Mouse (Mus musculus) stomach, embryonic 14.5 days (tissue): Measurements from ENCODE around the gene Gcsh. TPM values are rescaled to one million over a fixed set of nuclear protein-coding genes. Genes with fewer than 3 reads are reported as not detected.

ENCODE experiments used
- ATAC-seq: fragments of 200-750 bp; cut with Nextera tagmentation; 2 replicates; pipeline ENCODE4 v1.8.0; 2017; ENCODE audit warnings: low read depth, moderate TSS enrichment; ENCODE audit not compliant: insufficient number of reproducible peaks, insufficient read depth, low FRiP score
- H3K27ac ChIP-seq: fragments of 300-500 bp; sonication (generic); 2 replicates; pipeline ENCODE4 v1.5.1; 2014; ENCODE audit warnings: mild to moderate bottlenecking, low read length, moderate library complexity, mixed read lengths
- H3K27me3 ChIP-seq: fragments of 300-500 bp; sonication (generic); 2 replicates; pipeline ENCODE4 v1.6.1; 2014; ENCODE audit warnings: low read length, control low read depth, mixed read lengths; ENCODE audit not compliant: control insufficient read depth, insufficient read depth
- H3K36me3 ChIP-seq: fragments of 300-500 bp; sonication (generic); 2 replicates; pipeline ENCODE4 v1.6.1; 2014; ENCODE audit warnings: mild to moderate bottlenecking, control low read depth, low read length, moderate library complexity, mixed read lengths; ENCODE audit not compliant: control insufficient read depth, insufficient read depth
- H3K4me1 ChIP-seq: fragments of 300-500 bp; sonication (generic); 2 replicates; pipeline ENCODE4 v1.6.1; 2014; ENCODE audit warnings: low read length, control low read depth, mixed read lengths; ENCODE audit not compliant: control insufficient read depth, insufficient read depth
- H3K4me2 ChIP-seq: fragments of 300-500 bp; sonication (generic); replicated peaks from 2 replicates; pipeline ENCODE4 v1.6.1; 2014; ENCODE audit warnings: low read depth, low read length, control low read depth
- H3K4me3 ChIP-seq: fragments of 300-500 bp; sonication (generic); 2 replicates; pipeline ENCODE4 v1.5.1; 2014; ENCODE audit warnings: low read depth, low read length, control low read depth
- H3K9ac ChIP-seq: fragments of 300-500 bp; sonication (generic); replicated peaks from 2 replicates; pipeline ENCODE4 v1.6.1; 2014; ENCODE audit warnings: low read depth, mild to moderate bottlenecking, control low read depth, low read length, moderate library complexity, mixed read lengths
- H3K9me3 ChIP-seq: fragments of 300-500 bp; sonication (generic); 2 replicates; pipeline ENCODE4 v1.6.1; 2016; ENCODE audit warnings: low read depth, low read length, control low read depth; ENCODE audit not compliant: control insufficient read depth
- WGBS: fragments of 180-500 bp; shearing (Covaris S2); extraction: QIAGEN DNeasy Blood & Tissue Kit; methylation state at CpG from one replicate; pipeline ENCODE4 v1.1.7; 2014; 5-methylcytosine and 5-hydroxymethylcytosine counted together
- polyA plus RNA-seq: library from polyadenylated mRNA; unstranded; fragments of >200 nt; fragmentation: Nextera tagmentation; extraction: Ambion mirVana; gene quantifications from 2 replicates; pipeline ENCODE4 v1.2.1, GENCODE M21; 2014

Gene Gcsh
- polyA plus RNA-seq, 1 experiment from 2014 or later: 143 TPM

- H3K4me3 ChIP-seq: no peak overlapping the region
Measured at GRCm38 (mm10) chr8:116945169-116945910, 48.0 kb downstream of the Gcsh start.

GRCm38 (mm10) chr8:116944385-116944696 lies 49.0 kb downstream of the Gcsh start:
- Histone ChIP-seq H3K4me3 (peak overlapping the region; percentile 99), H3K36me3 (no peaks in the 10 kb centered on the region), H3K4me1 (peaks cover 14% of the 10 kb centered on the region; the same call in 1 of the 2 replicates), H3K9ac (0 out of 2 replicates have a peak overlapping the region, but pooled peaks have one; percentile 84), H3K9me3 (no peaks in the 10 kb centered on the region), H3K27ac (no peak overlapping the region), H3K27me3 (no peaks in the 10 kb centered on the region), H3K4me2 (peak overlapping the region; percentile 94)
- ATAC-seq: no peak
- WGBS: 13% methylated on average over 4 of the region's 4 CpGs

More at GRCm38 (mm10) chr8:116945169-116945910, 48.0 kb downstream of the Gcsh start:
- H3K4me1 ChIP-seq: peaks cover 14% of the 10 kb centered on the region; the same call in 1 of the 2 replicates
- no peaks in the 10 kb centered on the region for H3K9me3 ChIP-seq
- no peak overlapping the region for H3K27ac ChIP-seq
- no peak overlapping the region; the same call in 1 of the 2 replicates for H3K4me2 ChIP-seq
- no peak overlapping the region for H3K9ac ChIP-seq
- no peaks in the 10 kb centered on the region for H3K27me3 ChIP-seq
- no peaks in the 10 kb centered on the region for H3K36me3 ChIP-seq
- ATAC-seq: no peak
- 79% methylated on average over 9 of the region's 9 CpGs for whole genome bisulfite sequencing

- under 1% methylated on average over 62 of the region's 62 CpGs for WGBS
- Histone ChIP-seq H3K9me3 (no peaks in the 10 kb centered on the region), H3K36me3 (no peaks in the 10 kb centered on the region), H3K27ac (peak overlapping the region; percentile 22; the same call in 1 of the 2 replicates), H3K4me2 (peak overlapping the region; percentile 94), H3K27me3 (no peaks in the 10 kb centered on the region), H3K4me3 (peak overlapping the region; percentile 99), H3K9ac (peak overlapping the region; percentile 84), H3K4me1 (peaks cover 14% of the 10 kb centered on the region; the same call in 1 of the 2 replicates)
- peak; percentile 65 for ATAC-seq
Measured at GRCm38 (mm10) chr8:116943555-116944384, 49.6 kb downstream of the Gcsh start.

- Histone ChIP-seq H3K4me2 (peak within 1 kb of the TSS; percentile 94), H3K4me3 (peak within 1 kb of the TSS; percentile 99), H3K4me1 (peaks cover 14% of the 10 kb centered on the region; the same call in 1 of the 2 replicates), H3K9me3 (no peaks in the 10 kb centered on the region), H3K27ac (peak within 1 kb of the TSS; percentile 22; the same call in 1 of the 2 replicates), H3K27me3 (no peaks in the 10 kb centered on the region), H3K9ac (peak within 1 kb of the TSS; percentile 84), H3K36me3 (no peaks in the 10 kb centered on the region; the same call in 1 of the 2 replicates)
- WGBS: under 1% methylated on average over 43 of the region's 46 CpGs
- ATAC-seq: peak; percentile 90
Measured at GRCm38 (mm10) chr8:116943161-116943554, 50.2 kb downstream of the Gcsh start, which contains the start of gene Atmin. TSS of gene Atmin (plus strand) at chr8:116943393.

- 73% methylated on average over 12 of the region's 12 CpGs for WGBS
- Histone ChIP-seq H3K27me3 (no peaks in the 10 kb centered on the region), H3K9ac (no peak overlapping the region), H3K4me2 (peak overlapping the region; percentile 94), H3K27ac (no peak overlapping the region), H3K36me3 (peaks cover 3% of the 10 kb centered on the region; the same call in 1 of the 2 replicates), H3K4me1 (peaks cover 14% of the 10 kb centered on the region; the same call in 1 of the 2 replicates), H3K9me3 (no peaks in the 10 kb centered on the region), H3K4me3 (no peak overlapping the region; the same call in 1 of the 2 replicates)
- ATAC-seq: no peak
Measured at GRCm38 (mm10) chr8:116942284-116943058, 50.9 kb downstream of the Gcsh start.

GRCm38 (mm10) chr8:116935506-116935905 lies 57.8 kb downstream of the Gcsh start:
- Histone ChIP-seq H3K36me3 (peaks cover 45% of the 10 kb centered on the region), H3K4me1 (no peaks in the 10 kb centered on the region), H3K27me3 (no peaks in the 10 kb centered on the region), H3K9me3 (no peaks in the 10 kb centered on the region), H3K4me2 (no peak overlapping the region), H3K27ac (no peak overlapping the region), H3K4me3 (no peak overlapping the region), H3K9ac (no peak overlapping the region)
- WGBS: 89% methylated on average over 6 of the region's 6 CpGs
- ATAC-seq: no peak

GRCm38 (mm10) chr8:116934976-116935375 lies 58.4 kb downstream of the Gcsh start:
- no peaks in the 10 kb centered on the region for H3K4me1 ChIP-seq
- H3K27me3 ChIP-seq: no peaks in the 10 kb centered on the region
- H3K9me3 ChIP-seq: no peaks in the 10 kb centered on the region
- 93% methylated on average over 4 of the region's 4 CpGs for WGBS
- H3K27ac ChIP-seq: no peak overlapping the region
- H3K4me2 ChIP-seq: no peak overlapping the region
- no peak overlapping the region for H3K4me3 ChIP-seq
- peaks cover 45% of the 10 kb centered on the region for H3K36me3 ChIP-seq
- H3K9ac ChIP-seq: no peak overlapping the region
- ATAC-seq: no peak
